Mouse (Mus musculus): ENCODE data around the gene Gm48551. TPM values are rescaled to one million over a fixed set of nuclear protein-coding genes. Genes with fewer than 3 reads are reported as not detected.
A peak's percentile ranks its signal among the peaks of the same experiment; 100 is the strongest.

The Gm48551 gene
- polyA plus RNA-seq, 1 experiment from 2014 or later = 1.9 TPM

DNA sequence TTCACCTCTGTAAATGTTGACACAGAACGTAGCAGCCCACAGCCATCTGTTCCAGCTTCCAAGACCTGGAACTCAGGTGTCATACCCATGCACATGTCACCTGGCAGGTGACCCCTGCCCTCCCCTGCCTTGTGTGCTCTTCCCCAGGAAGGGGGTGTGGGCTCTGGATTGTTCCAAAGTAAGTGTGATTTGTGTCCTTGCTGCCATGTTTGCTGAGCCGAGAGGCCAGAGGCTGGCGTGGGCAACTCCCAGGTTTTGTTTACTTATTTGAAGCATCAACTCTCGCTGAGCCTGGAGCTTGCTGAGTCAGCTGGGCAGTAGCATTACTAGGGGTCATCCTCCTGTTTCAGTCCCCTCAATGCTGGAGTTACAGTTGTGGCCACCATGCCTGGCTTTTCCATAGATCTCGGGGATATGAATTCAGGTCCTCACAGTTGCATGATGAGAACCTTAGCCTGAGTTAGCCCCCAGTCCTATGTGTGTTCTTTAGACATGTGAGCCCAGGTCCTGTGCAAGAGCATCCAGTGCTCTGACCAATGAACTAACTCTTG, 4.3 kb downstream of the Gm48551 start, which contains the start of gene Gm48552:
TSS of gene Gm48552 (plus strand) at position 501 of the 551 bp plus-strand sequence.
- Histone ChIP-seq H3K27me3 (ENCODE audit: insufficient read depth, low read length) (no peaks in the 10 kb centered on the region), H3K27ac (0 out of 2 replicates have a peak within 1 kb of the TSS, but pooled peaks have one; percentile 6), H3K9ac (ENCODE audit: low read depth, low read length) (0 out of 2 replicates have a peak within 1 kb of the TSS, but pooled peaks have one; percentile 18), H3K9me3 (replicated peaks; ENCODE audit: low read length) (no peaks in the 10 kb centered on the region), H3K4me2 (ENCODE audit: low read length) (no peak within 1 kb of the TSS), H3K4me3 (replicated peaks; ENCODE audit: low read depth, low read length) (no peak within 1 kb of the TSS), H3K4me1 (replicated peaks; ENCODE audit: insufficient read depth, low read length) (peaks cover 25% of the 10 kb centered on the region), H3K36me3 (ENCODE audit: insufficient read depth, low read length) (peaks cover 20% of the 10 kb centered on the region; the same call in 1 of the 2 replicates)
- no peak for DNase-seq (ENCODE audit: low spot score)
- no peak for TF ChIP-seq CTCF (IDR thresholded peaks at IDR 0.05; ENCODE audit: low read depth)
- ATAC-seq (replicated peaks; ENCODE audit: low FRiP score, low read depth) = no peak
- 64% methylated on average over 5 of the region's 5 CpGs for WGBS

DNA sequence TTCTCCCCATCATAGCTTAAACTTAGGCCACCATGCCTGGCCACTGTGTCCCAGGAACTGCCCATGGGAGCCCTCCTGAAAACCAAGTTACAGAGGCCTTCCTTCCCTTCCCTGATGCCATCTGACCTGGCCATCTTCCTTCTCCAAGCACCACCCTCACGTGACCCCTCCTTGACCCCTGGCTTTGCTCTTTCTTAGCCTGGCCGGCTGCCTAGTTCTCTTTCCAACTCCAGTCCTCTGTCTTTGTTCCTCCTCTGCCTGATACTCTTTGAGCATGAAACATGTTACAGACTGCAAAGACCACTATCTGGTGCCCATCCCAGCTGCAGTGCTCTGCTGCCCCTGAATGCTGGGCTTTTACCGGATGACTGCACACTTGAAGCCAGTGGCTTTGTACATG, 5.1 kb downstream of the Gm48551 start:
- ATAC-seq (replicated peaks; ENCODE audit: low FRiP score, low read depth) = no peak

DNA sequence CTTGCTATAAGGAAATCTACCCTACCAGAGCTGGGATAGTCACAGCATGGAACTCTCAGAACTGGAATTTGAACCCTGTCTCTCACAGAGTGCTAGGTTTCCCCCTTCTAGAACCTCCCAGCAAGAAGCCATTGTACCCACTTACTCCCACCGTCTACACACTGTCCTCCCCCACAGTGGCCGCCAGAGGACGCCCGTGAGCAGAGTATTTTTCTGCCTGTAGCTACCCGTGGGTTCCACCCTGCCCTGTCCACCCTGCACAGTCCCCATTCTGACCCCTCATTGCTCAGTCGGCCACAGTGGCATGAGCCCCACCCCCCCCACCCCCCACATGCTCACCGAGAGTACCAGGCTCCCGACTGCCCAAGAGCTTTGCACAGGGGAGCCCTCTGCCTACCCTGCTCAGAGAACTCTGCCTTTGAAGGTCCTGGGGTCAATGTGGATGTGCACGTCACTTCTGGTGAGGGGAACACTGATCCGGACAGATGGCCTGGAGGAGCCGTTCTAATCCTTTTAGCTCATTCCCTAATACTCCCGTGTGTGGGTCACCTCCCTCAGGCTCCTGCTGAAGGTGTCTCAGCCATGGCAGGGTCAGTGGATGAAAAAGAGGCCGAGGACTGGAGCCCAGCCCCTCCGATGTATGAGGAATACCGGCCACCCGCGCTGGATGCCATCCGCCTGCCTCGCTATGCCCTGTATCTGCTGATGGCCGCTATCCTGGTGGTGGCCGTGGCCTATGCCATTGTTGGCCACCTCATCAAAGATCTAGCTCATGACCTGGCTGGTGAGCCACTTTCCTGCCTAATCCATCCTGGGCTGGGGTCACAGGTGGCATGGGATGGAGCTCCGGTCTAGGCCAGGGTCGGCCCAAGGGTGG, 5.8 kb downstream of the Gm48551 start:
- H3K9ac ChIP-seq (ENCODE audit: low read depth, low read length) = no peak overlapping the region
- 0 out of 2 replicates have a peak, but pooled peaks have one; percentile 26 for ATAC-seq (replicated peaks; ENCODE audit: low FRiP score, low read depth)
- H3K27ac ChIP-seq = 0 out of 2 replicates have a peak overlapping the region, but pooled peaks have one; percentile 6

More for the DNA sequence above, 5.1 kb downstream of the Gm48551 start:
- peaks cover 28% of the 10 kb centered on the region for H3K4me1 ChIP-seq (replicated peaks; ENCODE audit: insufficient read depth, low read length)
- no peak for TF ChIP-seq CTCF (IDR thresholded peaks at IDR 0.05; ENCODE audit: low read depth)
- no peaks in the 10 kb centered on the region for H3K9me3 ChIP-seq (replicated peaks; ENCODE audit: low read length)
- 0 out of 2 replicates have a peak overlapping the region, but pooled peaks have one; percentile 6 for H3K27ac ChIP-seq
- no peak overlapping the region for H3K4me3 ChIP-seq (replicated peaks; ENCODE audit: low read depth, low read length)
- 43% methylated on average over 3 of the region's 3 CpGs for WGBS
- no peaks in the 10 kb centered on the region for H3K27me3 ChIP-seq (ENCODE audit: insufficient read depth, low read length)
- H3K36me3 ChIP-seq (ENCODE audit: insufficient read depth, low read length) = peaks cover 20% of the 10 kb centered on the region; the same call in 1 of the 2 replicates
- 0 out of 2 replicates have a peak overlapping the region, but pooled peaks have one; percentile 18 for H3K9ac ChIP-seq (ENCODE audit: low read depth, low read length)
- no peak for DNase-seq (ENCODE audit: low spot score)
- H3K4me2 ChIP-seq (ENCODE audit: low read length) = no peak overlapping the region

GRCm38 (mm10) chr10:81390678-81390965, 6.4 kb downstream of the Gm48551 start:
- Histone ChIP-seq H3K4me3 (replicated peaks; ENCODE audit: low read depth, low read length) (no peak overlapping the region), H3K4me1 (replicated peaks; ENCODE audit: insufficient read depth, low read length) (peaks cover 20% of the 10 kb centered on the region), H3K9me3 (replicated peaks; ENCODE audit: low read length) (no peaks in the 10 kb centered on the region), H3K9ac (ENCODE audit: low read depth, low read length) (no peak overlapping the region), H3K4me2 (ENCODE audit: low read length) (no peak overlapping the region), H3K36me3 (ENCODE audit: insufficient read depth, low read length) (peaks cover 20% of the 10 kb centered on the region; the same call in 1 of the 2 replicates), H3K27me3 (ENCODE audit: insufficient read depth, low read length) (no peaks in the 10 kb centered on the region), H3K27ac (no peak overlapping the region)
- DNase-seq (ENCODE audit: low spot score) = no peak
- TF ChIP-seq CTCF (IDR thresholded peaks at IDR 0.05; ENCODE audit: low read depth) = no peak
- 88% methylated on average over 13 of the region's 13 CpGs for WGBS
- no peak for ATAC-seq (replicated peaks; ENCODE audit: low FRiP score, low read depth)

More for the DNA sequence above, 5.8 kb downstream of the Gm48551 start:
- DNase-seq (ENCODE audit: low spot score) = peak; percentile 73
- H3K4me2 ChIP-seq (ENCODE audit: low read length) = no peak overlapping the region
- peaks cover 26% of the 10 kb centered on the region for H3K4me1 ChIP-seq (replicated peaks; ENCODE audit: insufficient read depth, low read length)
- H3K27me3 ChIP-seq (ENCODE audit: insufficient read depth, low read length) = no peaks in the 10 kb centered on the region
- H3K36me3 ChIP-seq (ENCODE audit: insufficient read depth, low read length) = peaks cover 20% of the 10 kb centered on the region; the same call in 1 of the 2 replicates
- peak; percentile 89 for TF ChIP-seq CTCF (IDR thresholded peaks at IDR 0.05; ENCODE audit: low read depth)
- H3K9me3 ChIP-seq (replicated peaks; ENCODE audit: low read length) = no peaks in the 10 kb centered on the region
- WGBS = 55% methylated on average over 23 of the region's 23 CpGs
- H3K4me3 ChIP-seq (replicated peaks; ENCODE audit: low read depth, low read length) = no peak overlapping the region

- Histone ChIP-seq H3K9me3 (replicated peaks; ENCODE audit: low read length) (no peaks in the 10 kb centered on the region), H3K4me2 (ENCODE audit: low read length) (no peak overlapping the region), H3K27me3 (ENCODE audit: insufficient read depth, low read length) (no peaks in the 10 kb centered on the region), H3K4me3 (replicated peaks; ENCODE audit: low read depth, low read length) (no peak overlapping the region), H3K27ac (no peak overlapping the region), H3K9ac (ENCODE audit: low read depth, low read length) (no peak overlapping the region), H3K4me1 (replicated peaks; ENCODE audit: insufficient read depth, low read length) (peaks cover 16% of the 10 kb centered on the region), H3K36me3 (ENCODE audit: insufficient read depth, low read length) (peaks cover 10% of the 10 kb centered on the region; the same call in 1 of the 2 replicates)
- DNase-seq (ENCODE audit: low spot score) (no peak), ATAC-seq (replicated peaks; ENCODE audit: low FRiP score, low read depth) (no peak)
- WGBS = 81% methylated on average over 6 of the region's 6 CpGs
- TF ChIP-seq CTCF (IDR thresholded peaks at IDR 0.05; ENCODE audit: low read depth) = no peak
These were observed 8.0 kb downstream of the Gm48551 start for GRCm38 (mm10) chr10:81392270-81392669.

- Histone ChIP-seq H3K27me3 (ENCODE audit: insufficient read depth, low read length) (no peaks in the 10 kb centered on the region), H3K4me1 (replicated peaks; ENCODE audit: insufficient read depth, low read length) (peaks cover 16% of the 10 kb centered on the region), H3K9ac (ENCODE audit: low read depth, low read length) (peak within 1 kb of the TSS; percentile 42), H3K9me3 (replicated peaks; ENCODE audit: low read length) (no peaks in the 10 kb centered on the region), H3K4me3 (replicated peaks; ENCODE audit: low read depth, low read length) (peak within 1 kb of the TSS; percentile 21), H3K27ac (peak within 1 kb of the TSS; percentile 72), H3K36me3 (ENCODE audit: insufficient read depth, low read length) (peaks cover 5% of the 10 kb centered on the region; the same call in 1 of the 2 replicates), H3K4me2 (ENCODE audit: low read length) (peak within 1 kb of the TSS; percentile 64)
- WGBS = 54% methylated on average over 14 of the region's 14 CpGs
- ATAC-seq (replicated peaks; ENCODE audit: low FRiP score, low read depth) (peak; percentile 60), DNase-seq (ENCODE audit: low spot score) (no peak)
- TF ChIP-seq CTCF (IDR thresholded peaks at IDR 0.05; ENCODE audit: low read depth) = no peak
These were observed 8.5 kb downstream of the Gm48551 start, which contains the start of gene Smim24 for GRCm38 (mm10) chr10:81392781-81393185. Gene Smim24 (plus strand): TSS chr10:81393051.

Data from kidney, postnatal 0 days (tissue).